Mouse (Mus musculus): ENCODE results near the gene Mrgpra4.

Mrgpra4 gene

DNA sequence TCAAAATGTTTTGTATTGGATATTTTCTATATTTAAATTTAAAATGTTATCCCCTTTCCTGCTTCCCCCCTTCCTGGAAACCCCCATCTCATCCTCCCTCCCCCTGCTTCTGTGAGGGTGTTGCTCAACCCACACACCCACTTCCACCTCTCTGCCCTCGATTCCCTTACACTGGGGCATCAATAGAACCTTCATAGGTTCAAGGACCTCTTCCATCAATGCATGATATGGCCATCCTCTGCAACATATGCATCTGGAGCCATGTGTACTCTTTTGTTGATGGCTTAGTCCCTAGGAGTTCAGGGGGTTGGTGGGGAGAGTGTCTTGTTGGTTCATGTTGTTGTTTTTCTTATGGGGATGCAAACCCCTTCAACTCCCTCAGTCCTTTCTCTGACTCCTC lies at the start of gene Mrgpra4:
Mrgpra4 (minus strand) TSS at position 101 of the 400 bp plus-strand sequence.
- DNase-seq (ENCODE audit: extremely low read depth, low read depth) = no peak

DNA sequence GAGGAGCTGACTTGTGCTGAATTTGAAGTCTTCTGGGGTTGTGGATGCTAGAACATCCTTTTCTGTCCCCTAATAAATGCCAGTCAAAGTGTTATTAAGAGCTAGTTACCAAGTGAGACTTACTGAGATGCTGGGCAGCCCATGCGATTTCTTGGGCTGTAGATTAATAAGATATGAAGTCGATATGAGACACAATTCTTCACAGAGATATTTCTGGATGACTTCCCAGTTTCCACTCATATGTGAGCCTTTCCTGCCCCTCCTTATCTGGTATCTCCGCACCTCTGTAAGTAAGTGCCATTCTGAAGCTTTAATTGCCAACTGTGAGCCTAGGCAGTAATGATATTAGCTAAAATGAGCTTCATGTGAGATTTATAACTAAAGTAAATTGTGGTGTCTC lies 45.6 kb upstream of the Mrgpra4 start, which contains the start of gene Mrgprx1:
Mrgprx1 (minus strand) TSS at position 101 of the 400 bp plus-strand sequence.
- no peak for DNase-seq (ENCODE audit: extremely low read depth, low read depth)

DNA sequence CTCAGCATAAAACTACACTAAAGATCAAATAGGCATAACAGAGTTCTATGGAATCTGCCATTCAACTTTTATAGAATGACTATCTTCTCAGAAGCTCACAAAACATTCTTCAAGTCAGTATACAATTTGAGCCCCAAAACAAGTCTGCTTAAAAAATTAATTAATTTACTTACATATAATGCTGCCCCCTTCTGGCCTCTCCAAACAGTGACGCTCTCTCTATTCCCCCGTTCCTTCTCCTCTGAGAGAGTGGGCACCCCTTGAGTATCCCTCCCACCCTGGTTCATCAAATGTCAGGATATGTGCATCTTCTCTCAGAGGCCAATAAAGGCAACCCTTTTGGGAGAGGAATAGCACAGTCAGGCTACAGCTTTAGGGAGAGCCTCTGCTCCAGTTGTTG lies 36.0 kb upstream of the Mrgpra4 start:
- DNase-seq (ENCODE audit: extremely low read depth, low read depth) = no peak

DNA sequence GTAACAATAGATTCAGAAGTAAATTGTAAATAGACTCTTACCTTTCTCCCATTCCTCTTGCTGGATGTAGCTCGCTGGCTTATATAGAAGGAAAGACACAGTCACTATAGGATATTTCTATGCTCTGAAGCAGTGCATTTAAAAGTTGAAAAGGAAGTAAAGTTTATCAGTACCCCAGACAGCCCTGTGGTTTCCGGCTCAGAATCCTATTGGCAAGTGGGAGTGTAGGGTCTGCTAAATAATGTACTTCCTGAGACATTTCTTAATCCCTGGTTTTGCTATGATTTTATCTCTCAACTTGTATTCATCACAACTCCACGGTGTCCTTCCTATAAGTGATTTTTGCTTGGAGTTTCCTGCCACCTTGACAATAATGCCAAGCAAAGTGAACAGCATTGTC lies 13.8 kb upstream of the Mrgpra4 start:
- no peak for DNase-seq (ENCODE audit: extremely low read depth, low read depth)

DNA sequence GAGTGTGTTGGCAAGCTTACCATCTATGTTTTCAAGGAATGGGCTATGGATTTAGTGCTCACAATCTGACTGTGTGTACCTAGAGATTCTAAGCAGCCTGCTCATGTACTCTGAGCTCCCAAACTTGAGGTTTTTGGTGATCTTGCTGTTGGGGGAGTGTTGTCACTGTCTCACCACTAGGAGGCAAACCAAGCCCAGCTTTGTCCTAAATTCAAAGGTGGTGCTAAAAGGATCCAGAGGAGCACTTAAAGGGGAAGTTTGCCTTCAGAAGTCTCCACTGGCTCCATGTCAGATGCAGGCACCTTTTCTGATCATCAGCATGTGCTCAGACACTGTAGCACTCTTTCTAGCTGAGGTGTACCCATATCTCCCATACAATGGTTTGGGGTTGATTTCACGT lies 4.9 kb upstream of the Mrgpra4 start:
- DNase-seq (ENCODE audit: extremely low read depth, low read depth) = no peak

All from MEL-GATA-1-ER (cell line).